Mouse (Mus musculus) heart, postnatal 0 days (tissue): ENCODE data around the gene Larp1. TPM values are rescaled to one million over a fixed set of nuclear protein-coding genes. Genes with fewer than 3 reads are reported as not detected.

ENCODE experiments used
- ATAC-seq: fragments of 200-750 bp; cut with Nextera tagmentation; 2 replicates; pipeline ENCODE4 v1.8.0; 2017; ENCODE audit warnings: low read depth, moderate number of reproducible peaks, moderate library complexity; ENCODE audit not compliant: insufficient read depth
- DNase-seq: peaks from one replicate; pipeline ENCODE4 v3.0.0-alpha.2; 2016; ENCODE audit warnings: low spot score
- H3K27ac ChIP-seq: fragments of 300-500 bp; sonication (generic); 2 replicates; pipeline ENCODE4 v1.5.1; 2014; ENCODE audit warnings: low read depth, mild to moderate bottlenecking
- H3K27me3 ChIP-seq: fragments of 300-500 bp; sonication (generic); 2 replicates; pipeline ENCODE4 v1.6.1; 2014; ENCODE audit warnings: low read length, mixed read lengths; ENCODE audit not compliant: control insufficient read depth, insufficient read depth
- H3K36me3 ChIP-seq: fragments of 300-500 bp; sonication (generic); replicated peaks from 2 replicates; pipeline ENCODE4 v1.6.1; 2014; ENCODE audit warnings: low read length, mixed read lengths; ENCODE audit not compliant: control insufficient read depth, insufficient read depth
- H3K4me1 ChIP-seq: fragments of 300-500 bp; sonication (generic); 2 replicates; pipeline ENCODE4 v1.6.1; 2014; ENCODE audit warnings: antibody characterized with exemption; ENCODE audit not compliant: control insufficient read depth, insufficient read depth
- H3K4me2 ChIP-seq: fragments of 300-500 bp; sonication (generic); 2 replicates; pipeline ENCODE4 v1.6.1; 2014; ENCODE audit warnings: low read depth, mild to moderate bottlenecking, low read length, moderate library complexity
- H3K4me3 ChIP-seq: fragments of 300-500 bp; sonication (generic); 2 replicates; pipeline ENCODE4 v1.5.1; 2014; ENCODE audit warnings: low read depth, low read length
- H3K9ac ChIP-seq: fragments of 300-500 bp; sonication (generic); replicated peaks from 2 replicates; pipeline ENCODE4 v1.6.1; 2014; ENCODE audit warnings: low read depth, low read length, mixed read lengths
- H3K9me3 ChIP-seq: fragments of 300-500 bp; sonication (generic); replicated peaks from 2 replicates; pipeline ENCODE4 v1.6.1; 2016; ENCODE audit warnings: low read length; ENCODE audit not compliant: control insufficient read depth
- CTCF ChIP-seq: IDR thresholded peaks from 2 replicates; pipeline ENCODE4 v1.5.1; 2016; ENCODE audit warnings: antibody characterized with exemption, control low read depth, low read depth
- EP300 ChIP-seq: IDR thresholded peaks from 2 replicates; pipeline ENCODE4 v1.6.1; 2016; ENCODE audit warnings: antibody characterized with exemption, low read depth
- WGBS: fragments of 180-500 bp; shearing (Covaris S2); extraction: QIAGEN DNeasy Blood & Tissue Kit; methylation state at CpG from one replicate; pipeline ENCODE4 v1.1.7; 2014; 5-methylcytosine and 5-hydroxymethylcytosine counted together
- polyA plus RNA-seq: library from polyadenylated mRNA; unstranded; fragments of >200 nt; fragmentation: Nextera tagmentation; extraction: Ambion mirVana; gene quantifications from 2 replicates; pipeline ENCODE4 v1.2.1, GENCODE M21; 2015
- total RNA-seq: library from RNA; depleted of rRNA; stranded (reverse); fragments of >200 nt; gene quantifications from 2 replicates; pipeline ENCODE4 v1.2.3, GENCODE M21; 2014; ENCODE audit warnings: low replicate concordance

Gene Larp1
- total and polyA plus RNA-seq, 2 experiments from 2014 or later = 8.3 to 18.2 TPM

DNA sequence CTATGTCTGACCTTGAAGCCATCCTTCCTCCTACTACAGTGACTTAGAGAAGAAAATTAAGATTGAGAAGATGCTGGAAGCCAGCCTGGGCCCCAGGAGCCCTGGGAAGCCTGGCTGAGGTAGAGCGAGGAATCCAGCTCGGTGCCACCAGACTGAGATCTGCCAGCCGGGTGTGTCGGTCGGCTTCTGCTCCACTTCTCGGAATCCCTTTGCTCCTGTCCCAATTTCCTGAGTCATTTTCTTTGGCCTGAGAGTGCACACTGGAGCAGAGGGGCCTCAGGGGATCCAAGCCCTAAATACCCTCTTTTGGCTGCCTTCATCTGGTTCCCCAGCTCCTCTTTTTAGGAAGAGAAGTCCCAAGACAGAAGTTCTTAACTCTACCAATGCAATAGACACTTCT lies 29.2 kb upstream of the Larp1 start:
- Histone ChIP-seq H3K27me3 (no peaks in the 10 kb centered on the region), H3K4me2 (no peak overlapping the region), H3K4me3 (no peak overlapping the region), H3K9ac (no peak overlapping the region), H3K27ac (no peak overlapping the region), H3K4me1 (peaks cover 12% of the 10 kb centered on the region), H3K36me3 (no peaks in the 10 kb centered on the region), H3K9me3 (no peaks in the 10 kb centered on the region)
- TF ChIP-seq CTCF (no peak), EP300 (no peak)
- WGBS = 88% methylated on average over 6 of the region's 6 CpGs
- ATAC-seq = no peak
- DNase-seq = no peak

DNA sequence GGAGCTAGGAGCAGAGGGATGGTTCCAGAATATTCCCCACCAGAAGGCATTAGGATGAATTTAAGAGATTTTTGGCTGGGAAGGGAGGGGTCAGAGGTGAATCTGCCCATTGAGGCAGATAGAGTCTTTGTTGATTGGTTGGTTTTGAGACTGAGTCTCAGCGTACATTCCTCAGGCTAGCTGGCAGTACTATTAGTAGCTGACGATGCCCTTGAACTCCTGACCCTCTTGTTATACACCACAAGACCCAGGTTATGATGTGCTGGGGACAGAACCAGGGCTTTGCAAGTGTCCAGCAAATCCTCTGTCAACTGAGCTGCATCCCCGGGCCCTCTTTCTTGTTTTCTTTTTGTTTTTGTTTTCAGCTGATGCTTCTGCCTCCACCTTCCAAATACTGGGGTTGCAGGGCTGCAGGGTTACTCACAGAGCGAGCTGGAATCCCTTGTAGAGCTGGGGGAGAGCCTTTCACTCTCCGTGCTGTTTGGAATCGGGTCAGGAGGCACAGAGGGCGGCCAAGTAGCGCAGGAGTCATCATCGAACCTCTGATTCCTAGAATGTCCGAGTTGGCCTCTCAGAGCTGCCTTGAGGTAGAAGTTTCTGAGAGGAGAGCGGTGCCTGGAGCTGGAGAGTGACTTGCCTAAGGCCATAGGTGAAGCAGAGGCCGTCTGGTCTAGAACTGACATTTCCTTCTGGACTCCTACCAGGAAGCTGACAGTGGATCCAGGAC lies 27.6 kb upstream of the Larp1 start:
- no peak overlapping the region for H3K4me3 ChIP-seq
- DNase-seq (no peak), ATAC-seq (no peak)
- no peak overlapping the region for H3K9ac ChIP-seq
- H3K27ac ChIP-seq = no peak overlapping the region
- no peak overlapping the region for H3K4me2 ChIP-seq
- H3K27me3 ChIP-seq = no peaks in the 10 kb centered on the region
- WGBS = 87% methylated on average over 12 of the region's 12 CpGs
- TF ChIP-seq EP300 (no peak), CTCF (no peak)
- H3K4me1 ChIP-seq = peaks cover 18% of the 10 kb centered on the region
- H3K36me3 ChIP-seq = no peaks in the 10 kb centered on the region
- no peaks in the 10 kb centered on the region for H3K9me3 ChIP-seq

DNA sequence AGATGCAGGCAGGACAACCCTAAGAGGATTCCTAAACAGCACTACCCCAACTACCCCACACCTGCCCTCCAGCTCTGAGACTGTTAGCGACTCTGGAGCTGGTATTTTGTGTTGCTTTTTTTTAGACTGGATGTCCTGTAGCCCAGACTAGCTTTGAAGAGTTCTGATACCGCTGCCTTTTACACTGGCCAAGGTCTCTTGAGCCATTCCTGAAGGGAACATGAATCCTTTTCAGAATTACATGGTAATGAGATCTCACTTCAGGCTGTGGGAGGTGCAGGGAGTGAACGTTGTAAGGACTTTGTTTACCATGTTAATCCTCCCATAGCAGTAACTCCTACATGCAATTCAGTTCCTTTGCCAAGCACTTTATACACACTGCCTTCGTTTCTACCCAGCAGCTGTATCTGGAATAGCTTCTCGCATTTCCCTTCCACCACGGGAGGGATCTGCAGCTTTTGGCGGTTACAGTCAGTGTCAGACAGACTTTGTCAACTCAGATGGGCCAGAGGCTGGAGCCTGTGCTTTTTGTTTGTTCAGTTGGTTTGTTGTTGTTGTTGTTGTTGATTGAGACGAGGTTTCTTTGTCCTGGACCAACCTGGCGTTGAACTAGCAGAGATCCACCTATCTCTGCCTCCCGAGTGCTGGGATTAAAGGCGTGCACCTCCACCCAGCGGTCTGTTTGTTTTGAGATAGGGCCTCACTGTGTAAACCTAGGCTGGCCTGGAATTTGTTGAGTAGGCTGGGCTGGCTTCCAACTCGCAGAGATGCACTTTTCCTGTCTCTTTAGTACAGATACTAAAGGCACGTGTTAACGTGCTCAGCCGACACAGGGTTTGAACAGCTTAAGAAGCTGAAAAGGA lies 25.2 kb upstream of the Larp1 start:
- H3K36me3 ChIP-seq = no peaks in the 10 kb centered on the region
- DNase-seq = no peak
- H3K4me2 ChIP-seq = no peak overlapping the region
- no peaks in the 10 kb centered on the region for H3K9me3 ChIP-seq
- ATAC-seq = peak; percentile 62
- no peak for TF ChIP-seq EP300
- TF ChIP-seq CTCF = 0 out of 2 replicates have a peak, but pooled peaks have one; percentile 13
- 17% methylated on average over 16 of the region's 16 CpGs for WGBS
- peaks cover 18% of the 10 kb centered on the region for H3K4me1 ChIP-seq
- H3K27me3 ChIP-seq = no peaks in the 10 kb centered on the region
- H3K27ac ChIP-seq = peak overlapping the region; percentile 32
- H3K9ac ChIP-seq = no peak overlapping the region
- H3K4me3 ChIP-seq = no peak overlapping the region

DNA sequence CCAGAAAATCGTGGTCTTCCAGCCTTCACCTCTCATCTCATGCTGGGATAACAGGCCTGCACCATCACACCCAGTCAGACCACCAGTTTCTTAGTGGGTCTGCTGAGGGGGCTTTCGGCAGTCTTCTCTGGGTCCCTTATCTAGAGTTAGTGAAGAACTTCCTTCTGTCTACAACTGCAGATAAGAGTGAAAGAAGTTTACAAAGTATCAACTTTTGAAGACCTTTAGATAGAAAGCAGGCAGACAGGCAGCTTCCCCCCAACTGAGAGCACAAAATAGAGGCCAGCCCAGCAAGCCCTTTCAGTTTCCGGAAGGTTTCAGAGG lies 24.6 kb upstream of the Larp1 start:
- no peak overlapping the region for H3K4me2 ChIP-seq
- H3K27me3 ChIP-seq = no peaks in the 10 kb centered on the region
- 15% methylated on average over 3 of the region's 3 CpGs for WGBS
- DNase-seq = no peak
- no peaks in the 10 kb centered on the region for H3K9me3 ChIP-seq
- peak overlapping the region; percentile 32; the same call in 1 of the 2 replicates for H3K27ac ChIP-seq
- TF ChIP-seq CTCF (no peak), EP300 (no peak)
- peaks cover 18% of the 10 kb centered on the region for H3K4me1 ChIP-seq
- no peaks in the 10 kb centered on the region for H3K36me3 ChIP-seq
- ATAC-seq = no peak
- H3K4me3 ChIP-seq = no peak overlapping the region
- H3K9ac ChIP-seq = no peak overlapping the region

DNA sequence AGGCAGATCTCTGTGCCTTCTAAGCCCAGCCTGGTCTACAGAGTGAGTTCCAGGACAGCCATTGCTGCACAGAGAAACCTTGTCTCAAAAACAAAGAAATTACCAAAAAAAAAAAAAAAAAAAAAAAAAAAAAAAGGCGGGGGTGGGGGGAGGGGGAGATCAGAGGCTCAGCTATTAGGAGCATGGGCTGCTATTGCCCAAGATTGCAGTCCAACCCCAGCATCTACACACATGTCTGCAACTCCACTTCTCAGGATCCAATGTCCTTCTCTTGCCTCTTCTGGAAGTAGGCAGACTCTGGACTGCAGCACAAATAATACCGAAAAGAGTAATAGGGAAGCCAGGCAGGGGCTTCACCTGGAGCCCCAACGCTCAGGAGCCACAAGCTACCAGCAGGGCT lies 23.4 kb upstream of the Larp1 start:
- Histone ChIP-seq H3K27me3 (no peaks in the 10 kb centered on the region), H3K27ac (no peak overlapping the region), H3K9ac (no peak overlapping the region), H3K4me3 (no peak overlapping the region), H3K9me3 (no peaks in the 10 kb centered on the region), H3K4me2 (no peak overlapping the region), H3K36me3 (no peaks in the 10 kb centered on the region), H3K4me1 (peaks cover 18% of the 10 kb centered on the region)
- WGBS = 92% methylated on average over 2 of the region's 3 CpGs
- DNase-seq = no peak
- TF ChIP-seq EP300 (no peak), CTCF (no peak)
- ATAC-seq = no peak
